Mouse (Mus musculus) embryonic facial prominence, embryonic 10.5 days (tissue): Measurements from ENCODE around the gene Vmn1r206. TPM values are rescaled to one million over a fixed set of nuclear protein-coding genes. Genes with fewer than 3 reads are reported as not detected.
"Not testable (repeated sequence)": the region's sequence is repeated elsewhere in the genome, so short reads cannot be mapped to it uniquely, and the experiment has no call there.

Experiments used
- DNase-seq: peaks from one replicate; pipeline ENCODE4 v3.0.0-alpha.2; 2017; ENCODE audit warnings: low spot score
- H3K27ac ChIP-seq: fragments of 300-500 bp; sonication (generic); replicated peaks from 2 replicates; pipeline ENCODE4 v1.5.1; 2016; ENCODE audit warnings: mild to moderate bottlenecking
- H3K27me3 ChIP-seq: fragments of 300-500 bp; sonication (generic); replicated peaks from 2 replicates; pipeline ENCODE4 v1.6.1; 2016; ENCODE audit warnings: low read depth, mild to moderate bottlenecking; ENCODE audit not compliant: poor library complexity, severe bottlenecking
- H3K36me3 ChIP-seq: fragments of 300-500 bp; sonication (generic); replicated peaks from 2 replicates; pipeline ENCODE4 v1.6.1; 2016; ENCODE audit warnings: mild to moderate bottlenecking, moderate library complexity
- H3K4me1 ChIP-seq: fragments of 300-500 bp; sonication (generic); 2 replicates; pipeline ENCODE4 v1.6.1; 2016
- H3K4me3 ChIP-seq: fragments of 300-500 bp; sonication (generic); 2 replicates; pipeline ENCODE4 v1.5.1; 2016; ENCODE audit warnings: mild to moderate bottlenecking, moderate library complexity
- H3K9me3 ChIP-seq: fragments of 300-500 bp; sonication (generic); 2 replicates; pipeline ENCODE4 v1.6.1; 2016; ENCODE audit warnings: mild to moderate bottlenecking
- WGBS: fragments of 180-500 bp; shearing (Covaris S2); methylation state at CpG from one replicate; pipeline ENCODE4 v1.1.7; 2016; 5-methylcytosine and 5-hydroxymethylcytosine counted together
- polyA plus RNA-seq: library from polyadenylated mRNA; unstranded; fragments of >200 nt; fragmentation: Nextera tagmentation; extraction: Ambion mirVana; gene quantifications from 2 replicates; pipeline ENCODE4 v1.2.1, GENCODE M21; 2016

Gene Vmn1r206
- polyA plus RNA-seq = not detected in 2 replicates

- not testable (repeated sequence) for H3K27me3 ChIP-seq, H3K4me1 ChIP-seq, DNase-seq, H3K27ac ChIP-seq, H3K36me3 ChIP-seq, H3K9me3 ChIP-seq, H3K4me3 ChIP-seq
Measured at GRCm38 (mm10) chr13:22624151-22624550, at the start of gene Vmn1r206. Vmn1r206 (minus strand) TSS chr13:22624251.

- no peak within 1 kb of the TSS for H3K4me3 ChIP-seq
- WGBS = 85% methylated on average over 3 of the region's 3 CpGs
- H3K27me3 ChIP-seq = no peaks in the 10 kb centered on the region
Measured at GRCm38 (mm10) chr13:22592900-22593299, 31.2 kb downstream of the Vmn1r206 start, which contains the start of gene Vmn1r205. Vmn1r205 (minus strand) TSS chr13:22593000.

GRCm38 (mm10) chr13:22583336-22583735, 40.7 kb downstream of the Vmn1r206 start:
- 80% methylated on average over 14 of the region's 14 CpGs for WGBS
- not testable (repeated sequence) for DNase-seq, H3K27ac ChIP-seq, H3K27me3 ChIP-seq, H3K4me3 ChIP-seq, H3K9me3 ChIP-seq, H3K4me1 ChIP-seq, H3K36me3 ChIP-seq

More at GRCm38 (mm10) chr13:22592900-22593299, 31.2 kb downstream of the Vmn1r206 start, which contains the start of gene Vmn1r205:
- H3K9me3 ChIP-seq = no peaks in the 10 kb centered on the region
- no peaks in the 10 kb centered on the region for H3K4me1 ChIP-seq
- H3K27ac ChIP-seq = no peak within 1 kb of the TSS
- DNase-seq = no peak
- H3K36me3 ChIP-seq = no peaks in the 10 kb centered on the region

GRCm38 (mm10) chr13:22574911-22575310, 49.1 kb downstream of the Vmn1r206 start:
- DNase-seq, H3K9me3 ChIP-seq, H3K4me3 ChIP-seq, H3K4me1 ChIP-seq, H3K27me3 ChIP-seq, H3K27ac ChIP-seq, H3K36me3 ChIP-seq: not testable (repeated sequence)
- 88% methylated on average over 3 of the region's 3 CpGs for WGBS

Other genes starting within 250 kb of the Vmn1r206 start
- not detected in 2 replicates for gene Vmn1r199, start 244.4 kb downstream of the Vmn1r206 start, polyA plus RNA-seq
- not detected in 2 replicates for gene Vmn1r200, start 233.9 kb downstream of the Vmn1r206 start, polyA plus RNA-seq
- not detected in 2 replicates for gene Vmn1r201, start 152.3 kb downstream of the Vmn1r206 start, polyA plus RNA-seq
- 0.02 TPM in 1 of 2 replicates, not detected in the other for gene Vmn1r202, start 118.9 kb downstream of the Vmn1r206 start, polyA plus RNA-seq
- gene Vmn1r203, start 106.1 kb downstream of the Vmn1r206 start, polyA plus RNA-seq = not detected in 2 replicates
- not detected in 2 replicates for gene Vmn1r204, start 71.1 kb downstream of the Vmn1r206 start, polyA plus RNA-seq
- gene Vmn1r205, start 31.3 kb downstream of the Vmn1r206 start, polyA plus RNA-seq = not detected in 2 replicates
- not detected in 2 replicates for gene Vmn1r207-ps, start 105.4 kb upstream of the Vmn1r206 start, polyA plus RNA-seq
- gene Vmn1r208, start 153.1 kb upstream of the Vmn1r206 start, polyA plus RNA-seq = not detected in 2 replicates
- gene Vmn1r209, start 185.4 kb upstream of the Vmn1r206 start, polyA plus RNA-seq = not detected in 2 replicates
- not detected in 2 replicates for gene Vmn1r210, start 207.1 kb upstream of the Vmn1r206 start, polyA plus RNA-seq
- gene Vmn1r211, start 233.3 kb upstream of the Vmn1r206 start, polyA plus RNA-seq = not detected in 2 replicates